Mouse (Mus musculus) liver, embryonic 15.5 days (tissue): ENCODE results near the gene Nlrp10. TPM values are rescaled to one million over a fixed set of nuclear protein-coding genes. Genes with fewer than 3 reads are reported as not detected.

Experiments used
- ATAC-seq: fragments of 200-750 bp; cut with Nextera tagmentation; 2 replicates; pipeline ENCODE4 v1.8.0; 2017; ENCODE audit warnings: moderate number of reproducible peaks, mild to moderate bottlenecking, moderate library complexity; ENCODE audit not compliant: insufficient read depth
- H3K27ac ChIP-seq: fragments of 300-500 bp; sonication (generic); replicated peaks from 2 replicates; pipeline ENCODE4 v1.5.1; 2015; ENCODE audit warnings: mild to moderate bottlenecking, inconsistent platforms
- H3K27me3 ChIP-seq: fragments of 300-500 bp; sonication (generic); 2 replicates; pipeline ENCODE4 v1.6.1; 2015; ENCODE audit warnings: mild to moderate bottlenecking, inconsistent platforms
- H3K36me3 ChIP-seq: fragments of 300-500 bp; sonication (generic); replicated peaks from 2 replicates; pipeline ENCODE4 v1.6.1; 2015; ENCODE audit warnings: moderate library complexity, mild to moderate bottlenecking, inconsistent platforms
- H3K4me1 ChIP-seq: fragments of 300-500 bp; sonication (generic); replicated peaks from 2 replicates; pipeline ENCODE4 v1.6.1; 2015; ENCODE audit warnings: inconsistent platforms
- H3K4me2 ChIP-seq: fragments of 300-500 bp; sonication (generic); 2 replicates; pipeline ENCODE4 v1.6.1; 2015; ENCODE audit warnings: moderate library complexity, mild to moderate bottlenecking, inconsistent platforms
- H3K4me3 ChIP-seq: fragments of 300-500 bp; sonication (generic); replicated peaks from 2 replicates; pipeline ENCODE4 v1.5.1; 2015; ENCODE audit warnings: mild to moderate bottlenecking, inconsistent platforms
- H3K9ac ChIP-seq: fragments of 300-500 bp; sonication (generic); 2 replicates; pipeline ENCODE4 v1.6.1; 2015; ENCODE audit warnings: moderate library complexity, mild to moderate bottlenecking, inconsistent platforms
- H3K9me3 ChIP-seq: fragments of 300-500 bp; sonication (generic); replicated peaks from 2 replicates; pipeline ENCODE4 v1.6.1; 2016; ENCODE audit warnings: inconsistent platforms
- WGBS: fragments of 180-500 bp; shearing (Covaris S2); methylation state at CpG from one replicate; pipeline ENCODE4 v1.1.7; 2015; ENCODE audit warnings: mixed read lengths; ENCODE audit not compliant: insufficient replicate concordance; 5-methylcytosine and 5-hydroxymethylcytosine counted together
- polyA plus RNA-seq: library from polyadenylated mRNA; unstranded; fragments of >200 nt; fragmentation: Nextera tagmentation; extraction: Ambion mirVana; gene quantifications from 2 replicates; pipeline ENCODE4 v1.2.1, GENCODE M21; 2015

Gene Nlrp10
- polyA plus RNA-seq = 0.03 and 0.05 TPM in 2 replicates

- peaks cover 2% of the 10 kb centered on the region; the same call in 1 of the 2 replicates for H3K4me1 ChIP-seq
- H3K27me3 ChIP-seq = no peaks in the 10 kb centered on the region; the same call in 1 of the 2 replicates
- H3K9ac ChIP-seq = no peak within 1 kb of the TSS
- H3K27ac ChIP-seq = no peak within 1 kb of the TSS
- H3K4me2 ChIP-seq = no peak within 1 kb of the TSS
- H3K4me3 ChIP-seq = no peak within 1 kb of the TSS
- H3K36me3 ChIP-seq = no peaks in the 10 kb centered on the region
- WGBS = 39% methylated on average over 6 of the region's 6 CpGs
- ATAC-seq = no peak
- no peaks in the 10 kb centered on the region for H3K9me3 ChIP-seq
Observed at GRCm38 (mm10) chr7:108929726-108930393, at the start of gene Nlrp10. Gene Nlrp10 (minus strand): TSS chr7:108930178.

DNA sequence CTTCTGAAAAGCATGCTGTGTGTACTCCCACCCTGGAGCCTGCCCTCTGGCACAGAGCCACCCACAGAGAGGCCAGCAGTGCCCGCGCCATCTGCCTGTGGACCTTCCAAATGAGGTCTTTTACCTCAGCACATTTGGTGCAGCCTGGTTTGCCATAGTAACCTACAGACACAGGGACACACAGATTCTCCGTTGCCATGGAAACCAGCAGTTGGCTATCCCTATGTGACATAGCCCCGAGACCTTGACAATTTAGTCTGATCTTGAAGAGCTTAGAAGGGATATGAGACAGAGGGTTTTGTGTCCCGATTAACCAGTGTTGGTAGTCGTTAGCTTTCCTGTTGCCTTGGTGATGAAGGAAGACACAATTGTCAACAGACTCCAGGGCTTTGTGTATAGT is 42.3 kb upstream of the Nlrp10 start:
- no peak for ATAC-seq
- H3K9me3 ChIP-seq = no peaks in the 10 kb centered on the region
- H3K36me3 ChIP-seq = no peaks in the 10 kb centered on the region
- no peak overlapping the region for H3K27ac ChIP-seq
- no peak overlapping the region for H3K9ac ChIP-seq
- no peak overlapping the region for H3K4me3 ChIP-seq
- no peaks in the 10 kb centered on the region for H3K4me1 ChIP-seq
- 55% methylated on average over 6 of the region's 6 CpGs for WGBS
- H3K4me2 ChIP-seq = no peak overlapping the region
- H3K27me3 ChIP-seq = no peaks in the 10 kb centered on the region

DNA sequence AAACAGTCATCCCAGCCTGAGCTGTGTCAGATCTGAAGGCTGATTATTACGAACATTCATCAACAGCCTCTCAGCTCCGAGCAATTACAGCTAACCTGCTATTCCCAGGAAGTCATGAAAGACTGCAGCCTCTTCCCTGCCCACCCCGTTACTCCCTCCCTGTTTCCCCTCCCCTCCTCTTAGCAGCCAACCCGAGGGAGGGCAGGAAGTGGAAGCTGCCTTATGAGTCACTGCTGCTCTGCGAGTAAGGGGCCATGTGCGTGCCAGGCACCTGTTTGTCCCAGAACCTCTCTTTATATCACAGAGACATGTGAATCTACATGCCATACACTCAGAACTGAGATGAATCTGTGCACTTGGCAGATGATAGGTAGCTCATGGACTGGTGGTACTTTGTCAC is 38.2 kb upstream of the Nlrp10 start:
- Histone ChIP-seq H3K27me3 (no peaks in the 10 kb centered on the region), H3K27ac (no peak overlapping the region), H3K9me3 (no peaks in the 10 kb centered on the region), H3K4me2 (no peak overlapping the region), H3K4me3 (no peak overlapping the region), H3K4me1 (no peaks in the 10 kb centered on the region), H3K9ac (no peak overlapping the region), H3K36me3 (no peaks in the 10 kb centered on the region)
- no peak for ATAC-seq
- WGBS = 28% methylated on average over 6 of the region's 6 CpGs

- Histone ChIP-seq H3K9ac (no peak overlapping the region), H3K36me3 (no peaks in the 10 kb centered on the region), H3K27ac (no peak overlapping the region), H3K4me2 (no peak overlapping the region), H3K9me3 (no peaks in the 10 kb centered on the region), H3K4me3 (no peak overlapping the region), H3K4me1 (no peaks in the 10 kb centered on the region), H3K27me3 (no peaks in the 10 kb centered on the region)
- WGBS = 24% methylated on average over 7 of the region's 7 CpGs
- no peak for ATAC-seq
Observed at GRCm38 (mm10) chr7:108966742-108967362, 36.9 kb upstream of the Nlrp10 start.

GRCm38 (mm10) chr7:108965968-108966367 is 36.0 kb upstream of the Nlrp10 start:
- no peaks in the 10 kb centered on the region for H3K4me1 ChIP-seq
- H3K9me3 ChIP-seq = no peaks in the 10 kb centered on the region
- no peak overlapping the region for H3K27ac ChIP-seq
- H3K9ac ChIP-seq = no peak overlapping the region
- no peaks in the 10 kb centered on the region for H3K36me3 ChIP-seq
- WGBS = 8% methylated on average over 2 of the region's 2 CpGs
- H3K4me2 ChIP-seq = no peak overlapping the region
- no peak for ATAC-seq
- no peak overlapping the region for H3K4me3 ChIP-seq
- no peaks in the 10 kb centered on the region for H3K27me3 ChIP-seq

DNA sequence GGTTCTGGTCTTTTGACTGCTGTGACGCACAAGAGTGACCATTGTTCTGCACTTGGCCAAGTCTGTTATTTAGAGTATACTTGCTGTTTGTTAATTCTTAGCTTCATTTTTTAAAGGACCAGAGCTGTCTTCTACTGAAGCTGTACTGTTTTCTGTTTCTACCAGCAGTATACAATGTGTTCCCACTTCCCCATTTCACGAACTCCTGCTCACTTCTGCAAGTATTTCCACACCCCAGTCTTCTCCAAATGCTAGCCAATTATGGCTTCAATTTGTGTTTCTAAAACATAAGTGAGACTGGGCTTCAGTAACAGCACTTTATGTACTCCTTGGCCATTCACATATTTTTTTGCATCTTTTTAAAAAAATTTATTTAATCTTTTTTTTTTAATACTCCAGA is 27.8 kb upstream of the Nlrp10 start:
- H3K9ac ChIP-seq = no peak overlapping the region
- WGBS = 39% methylated on average over 2 of the region's 2 CpGs

GRCm38 (mm10) chr7:108954185-108954584 is 24.2 kb upstream of the Nlrp10 start:
- Histone ChIP-seq H3K36me3 (no peaks in the 10 kb centered on the region), H3K27me3 (peaks cover 51% of the 10 kb centered on the region), H3K4me3 (no peak overlapping the region), H3K4me1 (peaks cover 8% of the 10 kb centered on the region; the same call in 1 of the 2 replicates), H3K4me2 (no peak overlapping the region), H3K9ac (no peak overlapping the region), H3K9me3 (no peaks in the 10 kb centered on the region), H3K27ac (no peak overlapping the region)
- ATAC-seq = no peak
- WGBS = 25% methylated on average over 4 of the region's 4 CpGs

More for the DNA sequence above, 27.8 kb upstream of the Nlrp10 start:
- H3K36me3 ChIP-seq = no peaks in the 10 kb centered on the region
- ATAC-seq = no peak
- no peaks in the 10 kb centered on the region for H3K9me3 ChIP-seq
- H3K4me2 ChIP-seq = no peak overlapping the region
- peaks cover 15% of the 10 kb centered on the region for H3K27me3 ChIP-seq
- H3K4me3 ChIP-seq = no peak overlapping the region
- H3K27ac ChIP-seq = no peak overlapping the region
- no peaks in the 10 kb centered on the region for H3K4me1 ChIP-seq

DNA sequence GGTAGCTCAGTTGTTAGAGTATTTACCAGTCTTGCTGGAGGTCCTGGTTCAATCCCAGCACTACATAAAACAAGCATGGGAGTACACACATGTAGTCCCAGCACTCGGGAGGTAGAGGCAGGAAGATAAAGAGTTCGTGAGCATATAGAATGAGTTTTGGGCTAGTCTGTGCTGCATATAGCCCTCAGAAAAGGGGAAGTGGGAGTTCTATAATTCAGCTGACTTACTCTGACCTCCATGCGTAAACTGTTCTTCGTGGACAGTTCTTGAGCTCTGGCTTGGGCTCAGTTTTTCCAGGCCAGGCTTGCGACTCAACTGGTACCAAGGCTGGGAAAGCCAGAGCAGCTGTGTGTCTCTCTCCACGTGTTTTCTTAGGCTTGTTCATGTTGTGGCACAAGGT is 22.8 kb upstream of the Nlrp10 start:
- Histone ChIP-seq H3K4me1 (peaks cover 8% of the 10 kb centered on the region; the same call in 1 of the 2 replicates), H3K4me2 (no peak overlapping the region), H3K9ac (no peak overlapping the region), H3K9me3 (no peaks in the 10 kb centered on the region), H3K4me3 (no peak overlapping the region), H3K27me3 (peaks cover 61% of the 10 kb centered on the region), H3K36me3 (no peaks in the 10 kb centered on the region), H3K27ac (no peak overlapping the region)
- WGBS = 36% methylated on average over 6 of the region's 6 CpGs
- no peak for ATAC-seq

DNA sequence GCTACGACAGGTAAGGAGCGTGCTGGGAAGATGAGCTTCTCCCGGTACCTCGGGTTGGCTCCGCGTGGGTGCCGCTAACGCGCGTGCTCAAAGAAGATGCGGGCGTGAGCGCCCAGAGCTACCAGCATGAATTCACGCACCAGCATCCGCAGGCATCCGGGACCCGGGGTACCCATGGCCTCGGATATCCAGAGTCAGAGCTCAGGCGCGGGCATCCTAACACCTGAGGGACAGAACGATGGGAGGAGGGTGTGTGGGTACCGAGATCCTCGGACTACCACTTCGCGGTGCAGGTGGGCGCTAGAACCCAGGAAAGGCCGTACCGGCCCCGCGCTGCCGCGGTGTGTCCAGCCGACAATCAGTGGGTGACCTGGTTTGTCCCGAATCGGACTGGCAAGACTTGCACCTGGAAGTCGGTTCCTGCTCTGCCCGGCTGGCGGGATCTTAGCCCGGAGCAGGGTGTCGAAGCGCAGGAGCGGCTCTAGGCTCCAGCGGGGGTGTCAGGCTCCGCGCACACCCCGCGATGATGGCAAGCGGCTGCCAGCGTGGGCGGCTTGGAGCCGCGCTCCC is 20.9 kb upstream of the Nlrp10 start:
- H3K27ac ChIP-seq = no peak overlapping the region
- H3K36me3 ChIP-seq = no peaks in the 10 kb centered on the region
- H3K4me1 ChIP-seq = peaks cover 8% of the 10 kb centered on the region; the same call in 1 of the 2 replicates
- WGBS = 2% methylated on average over 52 of the region's 52 CpGs
- H3K27me3 ChIP-seq = peaks cover 66% of the 10 kb centered on the region
- H3K9me3 ChIP-seq = no peaks in the 10 kb centered on the region
- ATAC-seq = no peak
- H3K9ac ChIP-seq = no peak overlapping the region
- peak overlapping the region; percentile 14; the same call in 1 of the 2 replicates for H3K4me3 ChIP-seq
- H3K4me2 ChIP-seq = peak overlapping the region; percentile 46

GRCm38 (mm10) chr7:108950312-108950761 is 20.4 kb upstream of the Nlrp10 start, which contains the start of gene Tub:
Gene Tub (plus strand): TSS chr7:108950338.
- peaks cover 8% of the 10 kb centered on the region; the same call in 1 of the 2 replicates for H3K4me1 ChIP-seq
- peak within 1 kb of the TSS; percentile 46 for H3K4me2 ChIP-seq
- H3K36me3 ChIP-seq = peaks cover 2% of the 10 kb centered on the region; the same call in 1 of the 2 replicates
- H3K9me3 ChIP-seq = no peaks in the 10 kb centered on the region
- ATAC-seq = no peak
- 3% methylated on average over 44 of the region's 44 CpGs for WGBS
- no peak within 1 kb of the TSS for H3K27ac ChIP-seq
- peak within 1 kb of the TSS; percentile 14; the same call in 1 of the 2 replicates for H3K4me3 ChIP-seq
- no peak within 1 kb of the TSS for H3K9ac ChIP-seq
- H3K27me3 ChIP-seq = peaks cover 66% of the 10 kb centered on the region

DNA sequence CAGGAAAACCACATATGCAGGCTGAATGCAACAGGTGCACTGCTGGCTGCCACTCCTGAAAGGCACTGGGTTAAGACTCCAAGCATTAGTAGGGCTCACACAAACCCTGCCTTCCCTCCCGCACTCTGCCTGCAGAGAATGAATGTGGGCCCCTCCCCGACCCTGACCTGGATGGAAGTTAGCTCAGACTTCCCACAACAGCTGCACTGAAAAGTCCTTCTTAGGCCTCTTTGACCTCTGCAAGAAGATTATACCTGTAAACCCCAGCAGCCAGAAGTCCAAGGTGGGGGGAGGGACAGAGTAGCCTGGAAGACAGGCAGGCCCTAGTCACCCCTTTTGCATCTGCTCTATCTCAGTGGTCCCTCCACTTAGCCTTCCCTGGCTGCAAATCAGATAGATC is 19.3 kb upstream of the Nlrp10 start:
- no peaks in the 10 kb centered on the region for H3K9me3 ChIP-seq

More for the DNA sequence above, 19.3 kb upstream of the Nlrp10 start:
- WGBS = 62% methylated on average over 2 of the region's 2 CpGs
- Histone ChIP-seq H3K27ac (no peak overlapping the region), H3K36me3 (peaks cover 11% of the 10 kb centered on the region), H3K4me3 (no peak overlapping the region), H3K4me1 (peaks cover 8% of the 10 kb centered on the region; the same call in 1 of the 2 replicates), H3K27me3 (peaks cover 65% of the 10 kb centered on the region), H3K4me2 (no peak overlapping the region), H3K9ac (no peak overlapping the region)
- ATAC-seq = no peak
